Mouse (Mus musculus) stomach, postnatal 0 days (tissue): Measurements from ENCODE around the gene Krr1. TPM values are rescaled to one million over a fixed set of nuclear protein-coding genes. Genes with fewer than 3 reads are reported as not detected.

Experiments used
- ATAC-seq: fragments of 200-750 bp; cut with Nextera tagmentation; 2 replicates; pipeline ENCODE4 v1.8.0; 2017; ENCODE audit not compliant: low FRiP score, low TSS enrichment
- DNase-seq: peaks from one replicate; pipeline ENCODE4 v3.0.0-alpha.2; 2016; ENCODE audit warnings: low spot score
- H3K27ac ChIP-seq: fragments of 300-500 bp; sonication (generic); replicated peaks from 2 replicates; pipeline ENCODE4 v1.5.1; 2014; ENCODE audit warnings: mild to moderate bottlenecking, control low read depth
- H3K27me3 ChIP-seq: fragments of 300-500 bp; sonication (generic); 2 replicates; pipeline ENCODE4 v1.6.1; 2014; ENCODE audit warnings: low read length; ENCODE audit not compliant: control insufficient read depth, insufficient read depth
- H3K36me3 ChIP-seq: fragments of 300-500 bp; sonication (generic); 2 replicates; pipeline ENCODE4 v1.6.1; 2014; ENCODE audit warnings: low read length, mixed read lengths; ENCODE audit not compliant: control insufficient read depth, insufficient read depth
- H3K4me1 ChIP-seq: fragments of 300-500 bp; sonication (generic); replicated peaks from 2 replicates; pipeline ENCODE4 v1.6.1; 2014; ENCODE audit warnings: antibody characterized with exemption; ENCODE audit not compliant: control insufficient read depth, insufficient read depth
- H3K4me2 ChIP-seq: fragments of 300-500 bp; sonication (generic); replicated peaks from 2 replicates; pipeline ENCODE4 v1.6.1; 2014; ENCODE audit warnings: low read depth, mild to moderate bottlenecking, control low read depth, moderate library complexity
- H3K4me3 ChIP-seq: fragments of 300-500 bp; sonication (generic); 2 replicates; pipeline ENCODE4 v1.5.1; 2014; ENCODE audit warnings: low read depth, low read length, control low read depth
- H3K9ac ChIP-seq: fragments of 300-500 bp; sonication (generic); 2 replicates; pipeline ENCODE4 v1.6.1; 2014; ENCODE audit warnings: mild to moderate bottlenecking, low read length, control low read depth, mixed read lengths
- H3K9me3 ChIP-seq: fragments of 300-500 bp; sonication (generic); 2 replicates; pipeline ENCODE4 v1.6.1; 2016; ENCODE audit warnings: low read length; ENCODE audit not compliant: control insufficient read depth
- CTCF ChIP-seq: IDR thresholded peaks from 2 replicates; pipeline ENCODE4 v1.5.1; 2016; ENCODE audit warnings: antibody characterized with exemption, low read depth, mild to moderate bottlenecking, moderate library complexity
- EP300 ChIP-seq: optimal IDR thresholded peaks from 2 replicates; pipeline ENCODE3; 2016; ENCODE audit warnings: antibody characterized with exemption
- WGBS: fragments of 180-500 bp; shearing (Covaris S2); extraction: QIAGEN DNeasy Blood & Tissue Kit; methylation state at CpG from one replicate; pipeline ENCODE4 v1.1.7; 2014; 5-methylcytosine and 5-hydroxymethylcytosine counted together
- polyA plus RNA-seq: library from polyadenylated mRNA; unstranded; fragments of >200 nt; fragmentation: Nextera tagmentation; extraction: Ambion mirVana; gene quantifications from 2 replicates; pipeline ENCODE4 v1.2.1, GENCODE M21; 2015

Krr1 gene
- 17.6 and 18.6 TPM in 2 replicates for polyA plus RNA-seq

GRCm38 (mm10) chr10:111972542-111973361, at the start of gene Krr1:
TSS of gene Krr1 (plus strand) at chr10:111972664.
- H3K4me1 ChIP-seq = 0 out of 2 replicates have a peak, but pooled peaks cover 3% of the 10 kb centered on the region
- peak within 1 kb of the TSS; percentile 76 for H3K27ac ChIP-seq
- no peaks in the 10 kb centered on the region for H3K27me3 ChIP-seq
- peak; percentile 99 for ATAC-seq
- WGBS = 1% methylated on average over 51 of the region's 51 CpGs
- TF ChIP-seq CTCF = no peak
- peak; percentile 77 for TF ChIP-seq EP300
- no peaks in the 10 kb centered on the region for H3K36me3 ChIP-seq
- peak within 1 kb of the TSS; percentile 80 for H3K4me2 ChIP-seq
- no peaks in the 10 kb centered on the region for H3K9me3 ChIP-seq
- peak within 1 kb of the TSS; percentile 86 for H3K9ac ChIP-seq
- H3K4me3 ChIP-seq = peak within 1 kb of the TSS; percentile 82
- peak; percentile 98 for DNase-seq

- ATAC-seq (no peak), DNase-seq (no peak)
- no peak overlapping the region for H3K27ac ChIP-seq
- H3K9ac ChIP-seq = no peak overlapping the region
- no peaks in the 10 kb centered on the region for H3K4me1 ChIP-seq
- no peak overlapping the region for H3K4me2 ChIP-seq
- H3K27me3 ChIP-seq = no peaks in the 10 kb centered on the region
- no peaks in the 10 kb centered on the region for H3K9me3 ChIP-seq
- WGBS = 42% methylated on average over 4 of the region's 4 CpGs
- no peaks in the 10 kb centered on the region for H3K36me3 ChIP-seq
- no peak overlapping the region for H3K4me3 ChIP-seq
- no peak for TF ChIP-seq CTCF
- TF ChIP-seq EP300 = no peak
Observed at GRCm38 (mm10) chr10:111923503-111924135, 48.8 kb upstream of the Krr1 start.

- Histone ChIP-seq H3K27ac (no peak overlapping the region), H3K4me3 (no peak overlapping the region), H3K4me2 (no peak overlapping the region), H3K36me3 (no peaks in the 10 kb centered on the region), H3K27me3 (no peaks in the 10 kb centered on the region), H3K9ac (no peak overlapping the region), H3K9me3 (no peaks in the 10 kb centered on the region), H3K4me1 (no peaks in the 10 kb centered on the region)
- ATAC-seq = no peak
- no peak for DNase-seq
- 78% methylated on average over 3 of the region's 3 CpGs for WGBS
- TF ChIP-seq EP300 (no peak), CTCF (no peak)
Observed at GRCm38 (mm10) chr10:111924141-111924540, 48.3 kb upstream of the Krr1 start.

GRCm38 (mm10) chr10:111924716-111925488, 47.6 kb upstream of the Krr1 start:
- 0 out of 2 replicates have a peak overlapping the region, but pooled peaks have one; percentile 6 for H3K4me2 ChIP-seq
- WGBS = 53% methylated on average over 12 of the region's 12 CpGs
- no peak for DNase-seq
- no peaks in the 10 kb centered on the region for H3K36me3 ChIP-seq
- no peak overlapping the region for H3K9ac ChIP-seq
- no peak for ATAC-seq
- H3K9me3 ChIP-seq = no peaks in the 10 kb centered on the region
- H3K4me3 ChIP-seq = no peak overlapping the region
- no peaks in the 10 kb centered on the region for H3K27me3 ChIP-seq
- TF ChIP-seq EP300 (no peak), CTCF (no peak)
- H3K4me1 ChIP-seq = no peaks in the 10 kb centered on the region
- no peak overlapping the region for H3K27ac ChIP-seq

- H3K4me3 ChIP-seq = no peak overlapping the region
- WGBS = 5% methylated on average over 10 of the region's 10 CpGs
- no peaks in the 10 kb centered on the region for H3K36me3 ChIP-seq
- DNase-seq = peak; percentile 86
- H3K27ac ChIP-seq = no peak overlapping the region
- H3K4me1 ChIP-seq = no peaks in the 10 kb centered on the region
- no peak for TF ChIP-seq EP300
- TF ChIP-seq CTCF = peak; percentile 88
- H3K9ac ChIP-seq = no peak overlapping the region
- H3K4me2 ChIP-seq = 0 out of 2 replicates have a peak overlapping the region, but pooled peaks have one; percentile 6
- peak; percentile 71 for ATAC-seq
- no peaks in the 10 kb centered on the region for H3K9me3 ChIP-seq
- no peaks in the 10 kb centered on the region for H3K27me3 ChIP-seq
Observed at GRCm38 (mm10) chr10:111925489-111925860, 47.0 kb upstream of the Krr1 start.
